Mouse (Mus musculus): ENCODE results near the gene Bdkrb1. TPM values are rescaled to one million over a fixed set of nuclear protein-coding genes. Genes with fewer than 3 reads are reported as not detected.
A peak's percentile ranks its signal among the peaks of the same experiment; 100 is the strongest.

The Bdkrb1 gene
- total RNA-seq, 2 experiments from 2014 or later, result not detected

GRCm38 (mm10) chr12:105590786-105591185 is 12.1 kb upstream of the Bdkrb1 start:
- DNase-seq (ENCODE audit: extremely low spot score in 1 of 2, low spot score in 2 of 2), result no peak
- intact Hi-C loops (cut with DNase I), result no loop called here

DNA sequence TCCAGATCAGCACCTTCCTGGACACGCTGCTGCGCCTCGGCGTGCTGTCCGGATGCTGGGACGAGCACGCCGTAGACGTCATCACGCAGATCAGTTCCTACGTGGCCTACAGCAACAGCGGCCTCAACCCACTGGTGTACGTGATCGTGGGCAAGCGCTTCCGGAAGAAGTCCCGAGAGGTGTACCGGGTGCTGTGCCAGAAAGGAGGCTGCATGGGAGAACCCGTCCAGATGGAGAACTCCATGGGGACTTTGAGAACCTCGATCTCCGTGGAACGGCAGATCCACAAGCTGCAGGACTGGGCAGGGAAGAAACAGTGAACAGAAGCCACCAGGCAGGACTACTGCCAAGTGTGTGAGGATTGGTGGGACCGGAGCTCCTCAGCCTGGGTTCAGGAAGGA is 10.5 kb upstream of the Bdkrb1 start:
- intact Hi-C loops (cut with DNase I), result no loop called here
- DNase-seq (ENCODE audit: extremely low spot score in 1 of 2, low spot score in 2 of 2), result no peak

- intact Hi-C loops (cut with DNase I), result no loop called here
- DNase-seq (ENCODE audit: extremely low spot score in 1 of 2, low spot score in 2 of 2), result no peak
These were observed 9.4 kb upstream of the Bdkrb1 start for GRCm38 (mm10) chr12:105593471-105593870.

DNA sequence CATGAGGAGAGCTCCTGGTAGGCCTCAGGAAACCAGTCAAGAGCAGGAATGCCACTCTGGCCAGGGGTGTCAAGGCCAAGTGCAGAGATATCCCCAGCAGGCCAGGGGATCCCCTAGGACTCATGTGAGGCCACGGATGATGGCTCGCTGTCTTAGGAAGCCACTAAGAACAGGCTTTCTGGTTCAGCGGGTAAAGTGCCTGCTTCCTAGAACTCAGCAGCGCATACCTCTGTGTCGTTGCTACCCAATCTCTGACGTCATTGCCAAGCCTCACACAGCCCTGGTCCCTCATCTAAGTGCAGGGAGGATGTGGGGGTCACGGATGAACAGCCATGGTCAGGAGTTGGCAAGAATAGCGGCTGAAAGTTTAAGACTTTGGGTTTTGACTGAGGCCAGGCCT is 5.8 kb upstream of the Bdkrb1 start:
- no peak for DNase-seq (ENCODE audit: extremely low spot score in 1 of 2, low spot score in 2 of 2)
- intact Hi-C loops (cut with DNase I), result no loop called here

GRCm38 (mm10) chr12:105598503-105598902 is 4.4 kb upstream of the Bdkrb1 start:
- intact Hi-C loops (cut with DNase I), result no loop called here
- DNase-seq (ENCODE audit: extremely low spot score in 1 of 2, low spot score in 2 of 2), result no peak

- DNase-seq (ENCODE audit: extremely low spot score in 1 of 2, low spot score in 2 of 2), result no peak
- intact Hi-C loops (cut with DNase I), result no loop called here
These were observed 3.8 kb upstream of the Bdkrb1 start for GRCm38 (mm10) chr12:105599098-105599497.

- DNase-seq (ENCODE audit: extremely low spot score in 1 of 2, low spot score in 2 of 2), result no peak
- intact Hi-C loops (cut with DNase I), result no loop called here
These were observed 1.3 kb upstream of the Bdkrb1 start for GRCm38 (mm10) chr12:105601586-105601985.

- DNase-seq (ENCODE audit: extremely low spot score in 1 of 2, low spot score in 2 of 2), result no peak
- intact Hi-C loops (cut with DNase I), result no loop called here
These were observed 1.0 kb downstream of the Bdkrb1 start for GRCm38 (mm10) chr12:105603904-105604303.

- intact Hi-C loops (cut with DNase I), result no loop called here
- DNase-seq (ENCODE audit: extremely low spot score in 1 of 2, low spot score in 2 of 2), result no peak
These were observed 2.3 kb downstream of the Bdkrb1 start for GRCm38 (mm10) chr12:105605212-105605611.

DNA sequence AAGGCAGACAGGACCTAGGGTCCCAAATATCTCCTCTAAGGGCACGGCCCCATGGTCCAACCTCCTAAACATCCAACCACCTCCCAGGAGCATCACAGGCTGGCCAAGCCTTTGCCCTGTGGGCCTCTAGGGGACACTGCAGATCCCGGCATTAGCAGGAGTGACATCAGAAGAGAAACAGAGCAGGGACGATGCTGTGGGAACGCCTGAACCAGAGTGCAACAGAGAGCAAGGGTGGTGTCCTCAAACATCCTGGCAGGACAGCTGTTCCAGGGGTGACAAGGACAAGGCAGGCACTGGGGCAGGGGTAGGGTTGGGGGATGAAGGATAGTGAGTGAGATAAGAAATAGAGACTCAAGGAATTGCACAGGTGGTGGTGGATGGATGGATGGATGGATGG is 4.0 kb downstream of the Bdkrb1 start:
- no peak for DNase-seq (ENCODE audit: extremely low spot score in 1 of 2, low spot score in 2 of 2)
- intact Hi-C loops (cut with DNase I), result no loop called here

GRCm38 (mm10) chr12:105611045-105611444 is 8.2 kb downstream of the Bdkrb1 start:
- intact Hi-C loops (cut with DNase I), result loop anchor here (5.0 kb wide), 2 partner anchors 114 to 174 kb away; no protein-coding TSS in a partner anchor
- no peak for DNase-seq (ENCODE audit: extremely low spot score in 1 of 2, low spot score in 2 of 2)

GRCm38 (mm10) chr12:105611748-105612147 is 8.9 kb downstream of the Bdkrb1 start:
- DNase-seq (ENCODE audit: extremely low spot score in 1 of 2, low spot score in 2 of 2), result peak; percentile 66 to 83
- intact Hi-C loops (cut with DNase I), result loop anchor here (5.0 kb wide), 2 partner anchors 114 to 174 kb away; no protein-coding TSS in a partner anchor

DNA sequence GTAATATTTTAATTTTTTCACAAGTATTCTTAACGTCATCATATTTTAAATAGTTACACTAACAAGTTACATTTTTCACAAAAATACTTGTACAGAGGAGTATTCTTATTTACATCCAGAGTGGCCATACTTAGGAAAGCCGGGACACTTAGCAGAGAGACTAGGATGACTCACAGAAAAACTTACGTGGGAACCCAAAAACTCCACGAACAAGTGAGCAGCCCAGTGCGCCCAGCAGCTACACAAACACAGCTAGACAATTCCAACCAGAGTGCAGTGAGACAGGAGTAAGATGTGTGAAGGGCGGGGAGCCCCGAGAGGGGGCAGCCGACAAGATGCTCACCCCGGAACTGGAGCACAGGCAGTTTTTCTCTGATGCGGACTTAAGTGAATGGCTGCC is 10.7 kb downstream of the Bdkrb1 start:
- peak in 1 of 2 experiments; percentile 12 for DNase-seq (ENCODE audit: extremely low spot score in 1 of 2, low spot score in 2 of 2)
- intact Hi-C loops (cut with DNase I), result loop anchor here (5.0 kb wide), 2 partner anchors 116 to 176 kb away; no protein-coding TSS in a partner anchor

DNA sequence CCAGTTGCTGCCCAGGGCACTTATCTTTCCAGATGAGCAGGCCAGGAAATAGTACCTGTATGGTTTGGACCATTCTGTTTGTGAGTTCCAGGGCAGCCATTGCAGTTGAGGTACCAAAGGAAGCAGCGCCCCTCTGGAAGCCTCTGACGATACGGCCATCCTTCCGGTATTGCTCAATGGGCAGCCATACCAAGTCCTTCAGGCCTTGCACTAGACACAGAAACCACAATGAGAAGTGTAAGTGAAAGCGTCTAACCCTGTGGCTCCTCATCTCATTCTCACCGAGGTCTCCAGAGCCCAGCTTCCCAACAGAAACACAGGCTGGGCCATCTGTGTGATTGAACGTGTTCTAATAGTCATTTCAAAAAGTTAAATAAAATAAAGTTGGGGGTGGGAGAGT is 19.2 kb downstream of the Bdkrb1 start:
- DNase-seq (ENCODE audit: extremely low spot score in 1 of 2, low spot score in 2 of 2), result peak in 1 of 2 experiments; percentile 7
- intact Hi-C loops (cut with DNase I), result loop anchor here (5.0 kb wide), 1 partner anchor 40 kb away; no protein-coding TSS in a partner anchor

- peak in 1 of 2 experiments; percentile 6 for DNase-seq (ENCODE audit: extremely low spot score in 1 of 2, low spot score in 2 of 2)
- intact Hi-C loops (cut with DNase I), result loop anchor here (5.0 kb wide), 1 partner anchor 39 kb away; no protein-coding TSS in a partner anchor
These were observed 20.2 kb downstream of the Bdkrb1 start for GRCm38 (mm10) chr12:105622981-105623539.

DNA sequence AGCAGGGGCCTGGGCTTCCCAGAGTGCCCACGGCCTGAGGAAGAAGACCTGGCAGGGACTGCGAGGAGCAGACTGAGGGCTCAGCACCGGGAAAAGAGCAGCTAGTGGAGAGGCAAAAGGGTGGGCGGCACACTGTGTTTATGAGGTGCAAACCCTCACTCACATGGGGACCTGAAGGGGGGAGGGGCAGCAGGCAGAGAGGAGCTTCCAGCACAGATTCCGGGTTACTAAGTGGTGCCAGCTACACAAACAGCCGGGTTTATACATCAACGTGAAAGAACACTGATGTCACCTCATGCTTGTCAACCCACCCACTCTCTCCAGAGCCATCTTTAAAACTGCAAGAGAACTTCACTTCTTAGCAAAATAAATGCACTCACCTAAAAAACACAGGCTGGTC is 22.9 kb downstream of the Bdkrb1 start:
- intact Hi-C loops (cut with DNase I), result no loop called here
- DNase-seq (ENCODE audit: extremely low spot score in 1 of 2, low spot score in 2 of 2), result peak in 1 of 2 experiments; percentile 53

GRCm38 (mm10) chr12:105634374-105635067 is 31.6 kb downstream of the Bdkrb1 start:
- no peak for DNase-seq (ENCODE audit: extremely low spot score in 1 of 2, low spot score in 2 of 2)
- intact Hi-C loops (cut with DNase I), result no loop called here

GRCm38 (mm10) chr12:105636551-105636950 is 33.7 kb downstream of the Bdkrb1 start:
- intact Hi-C loops (cut with DNase I), result no loop called here
- no peak for DNase-seq (ENCODE audit: extremely low spot score in 1 of 2, low spot score in 2 of 2)

- intact Hi-C loops (cut with DNase I), result no loop called here
- DNase-seq (ENCODE audit: extremely low spot score in 1 of 2, low spot score in 2 of 2), result no peak
These were observed 34.7 kb downstream of the Bdkrb1 start for GRCm38 (mm10) chr12:105637554-105637953.

DNA sequence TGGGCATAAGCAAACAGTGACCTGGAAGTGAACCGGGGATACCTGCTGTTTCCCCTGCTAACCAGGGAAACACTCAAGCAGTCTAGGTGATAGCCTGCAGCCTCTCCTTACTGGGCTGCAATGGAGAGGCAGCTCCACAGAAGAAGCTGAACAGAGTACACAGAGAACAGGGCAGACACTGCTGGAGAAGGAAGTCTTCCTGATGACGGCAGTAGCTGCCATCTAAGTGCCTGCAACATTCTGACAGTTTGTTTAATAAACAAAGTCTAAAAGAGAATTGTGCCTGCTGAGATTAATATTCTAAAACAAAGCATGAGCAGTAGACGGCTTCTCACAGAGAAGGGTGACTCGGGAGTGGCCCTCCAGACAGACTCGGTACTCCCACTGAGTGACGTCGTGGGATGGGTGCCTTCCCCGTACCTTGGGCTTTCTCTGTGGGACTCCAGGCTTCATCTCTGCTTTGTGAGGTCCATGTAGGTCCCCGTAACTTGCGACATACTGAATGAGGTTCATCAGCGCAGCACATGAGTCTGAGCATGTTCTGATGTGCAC is 40.0 kb downstream of the Bdkrb1 start:
- no peak for DNase-seq (ENCODE audit: extremely low spot score in 1 of 2, low spot score in 2 of 2)
- intact Hi-C loops (cut with DNase I), result no loop called here

Data from left cerebral cortex, postnatal 10 days (tissue).